Mouse (Mus musculus): ENCODE measurements at regions not wholly inside any gene's neighbourhood (a gene's known extent, or its start where the extent isn't known, plus 50 kb on each side); places are given as distances from the start of the nearest gene placed in this dataset.
"Not testable (repeated sequence)": the region's sequence is repeated elsewhere in the genome, so short reads cannot be mapped to it uniquely, and the experiment has no call there.

- H3K27me3 ChIP-seq = no peaks in the 10 kb centered on the region
- no peaks in the 10 kb centered on the region for H3K36me3 ChIP-seq
- H3K4me3 ChIP-seq = no peak overlapping the region
- no peak overlapping the region for H3K27ac ChIP-seq
- no peaks in the 10 kb centered on the region for H3K4me1 ChIP-seq
- ATAC-seq (ENCODE audit: low FRiP score, low read depth) = no peak
- 91% methylated on average over 1 of the region's 1 CpGs for WGBS
- no peak overlapping the region for H3K9ac ChIP-seq
- no peak overlapping the region for H3K4me2 ChIP-seq (replicated peaks)
- no peaks in the 10 kb centered on the region for H3K9me3 ChIP-seq
Observed at GRCm38 (mm10) chr13:7967886-7968285, 234.8 kb upstream of the Adarb2 start.

GRCm38 (mm10) chr13:7994198-7994597 lies 208.5 kb upstream of the Adarb2 start:
- no peaks in the 10 kb centered on the region for H3K36me3 ChIP-seq
- ATAC-seq (ENCODE audit: low FRiP score, low read depth) = peak; percentile 61
- H3K4me3 ChIP-seq = no peak overlapping the region
- H3K27ac ChIP-seq = no peak overlapping the region
- H3K27me3 ChIP-seq = no peaks in the 10 kb centered on the region
- no peaks in the 10 kb centered on the region for H3K4me1 ChIP-seq
- H3K9ac ChIP-seq = no peak overlapping the region
- H3K9me3 ChIP-seq = no peaks in the 10 kb centered on the region
- 45% methylated on average over 5 of the region's 5 CpGs for WGBS
- no peak overlapping the region for H3K4me2 ChIP-seq (replicated peaks)

- H3K4me3 ChIP-seq; H3K36me3 ChIP-seq; ATAC-seq (ENCODE audit: low FRiP score, low read depth); H3K4me1 ChIP-seq; H3K9me3 ChIP-seq; H3K4me2 ChIP-seq (replicated peaks); H3K27ac ChIP-seq; H3K9ac ChIP-seq; H3K27me3 ChIP-seq: not testable (repeated sequence)
- WGBS = 71% methylated on average over 4 of the region's 4 CpGs
Observed at GRCm38 (mm10) chr13:8030096-8030495, 172.6 kb upstream of the Adarb2 start.

- ATAC-seq (ENCODE audit: low FRiP score, low read depth) = peak; percentile 93
- H3K4me3 ChIP-seq = no peak overlapping the region
- H3K27me3 ChIP-seq = no peaks in the 10 kb centered on the region
- 35% methylated on average over 3 of the region's 3 CpGs for WGBS
- H3K4me1 ChIP-seq = no peaks in the 10 kb centered on the region
- no peak overlapping the region for H3K4me2 ChIP-seq (replicated peaks)
- no peaks in the 10 kb centered on the region for H3K36me3 ChIP-seq
- no peak overlapping the region for H3K9ac ChIP-seq
- no peaks in the 10 kb centered on the region for H3K9me3 ChIP-seq
- no peak overlapping the region; the same call in 1 of the 2 replicates for H3K27ac ChIP-seq
Observed at GRCm38 (mm10) chr13:8050930-8051495, 151.7 kb upstream of the Adarb2 start.

- Histone ChIP-seq H3K9me3 (no peaks in the 10 kb centered on the region), H3K36me3 (no peaks in the 10 kb centered on the region), H3K4me3 (no peak overlapping the region), H3K27ac (no peak overlapping the region), H3K4me2 (replicated peaks) (no peak overlapping the region), H3K4me1 (no peaks in the 10 kb centered on the region), H3K27me3 (no peaks in the 10 kb centered on the region), H3K9ac (no peak overlapping the region)
- ATAC-seq (ENCODE audit: low FRiP score, low read depth) = no peak
- WGBS = 60% methylated on average over 4 of the region's 4 CpGs
Observed at GRCm38 (mm10) chr13:8056122-8056818, 146.4 kb upstream of the Adarb2 start.

GRCm38 (mm10) chr13:8087154-8087553 lies 115.5 kb upstream of the Adarb2 start:
- ATAC-seq (ENCODE audit: low FRiP score, low read depth) = no peak
- Histone ChIP-seq H3K27me3 (no peaks in the 10 kb centered on the region), H3K9ac (no peak overlapping the region), H3K27ac (no peak overlapping the region), H3K9me3 (no peaks in the 10 kb centered on the region), H3K4me1 (no peaks in the 10 kb centered on the region), H3K36me3 (no peaks in the 10 kb centered on the region), H3K4me3 (no peak overlapping the region), H3K4me2 (replicated peaks) (no peak overlapping the region)
- 76% methylated on average over 2 of the region's 2 CpGs for WGBS

GRCm38 (mm10) chr13:8089519-8089918 lies 113.1 kb upstream of the Adarb2 start:
- H3K9ac ChIP-seq = no peak overlapping the region
- no peaks in the 10 kb centered on the region for H3K4me1 ChIP-seq
- H3K9me3 ChIP-seq = no peaks in the 10 kb centered on the region
- whole genome bisulfite sequencing = 79% methylated on average over 4 of the region's 4 CpGs
- H3K36me3 ChIP-seq = no peaks in the 10 kb centered on the region
- no peaks in the 10 kb centered on the region for H3K27me3 ChIP-seq
- H3K4me3 ChIP-seq = no peak overlapping the region
- H3K4me2 ChIP-seq (replicated peaks) = no peak overlapping the region
- H3K27ac ChIP-seq = no peak overlapping the region
- ATAC-seq (ENCODE audit: low FRiP score, low read depth) = no peak

- H3K36me3 ChIP-seq = no peaks in the 10 kb centered on the region
- H3K4me2 ChIP-seq (replicated peaks) = no peak overlapping the region
- no peaks in the 10 kb centered on the region for H3K27me3 ChIP-seq
- H3K27ac ChIP-seq = no peak overlapping the region
- H3K4me3 ChIP-seq = no peak overlapping the region
- no peak overlapping the region for H3K9ac ChIP-seq
- H3K4me1 ChIP-seq = peaks cover 12% of the 10 kb centered on the region
- WGBS = 43% methylated on average over 5 of the region's 5 CpGs
- H3K9me3 ChIP-seq = no peaks in the 10 kb centered on the region
- no peak for ATAC-seq (ENCODE audit: low FRiP score, low read depth)
Observed at GRCm38 (mm10) chr13:8108701-8109100, 94.0 kb upstream of the Adarb2 start.

- H3K4me2 ChIP-seq (replicated peaks) = no peak overlapping the region
- no peaks in the 10 kb centered on the region for H3K9me3 ChIP-seq
- no peak overlapping the region for H3K4me3 ChIP-seq
- H3K27me3 ChIP-seq = no peaks in the 10 kb centered on the region
- no peaks in the 10 kb centered on the region for H3K36me3 ChIP-seq
- 19% methylated on average over 1 of the region's 1 CpGs for WGBS
- H3K9ac ChIP-seq = no peak overlapping the region
- H3K4me1 ChIP-seq = peaks cover 12% of the 10 kb centered on the region
- no peak overlapping the region for H3K27ac ChIP-seq
- peak; percentile 74 for ATAC-seq (ENCODE audit: low FRiP score, low read depth)
Observed at GRCm38 (mm10) chr13:8112953-8113352, 89.7 kb upstream of the Adarb2 start.

- Histone ChIP-seq H3K9ac (no peak overlapping the region), H3K9me3 (no peaks in the 10 kb centered on the region), H3K4me1 (no peaks in the 10 kb centered on the region), H3K27me3 (no peaks in the 10 kb centered on the region), H3K36me3 (no peaks in the 10 kb centered on the region), H3K27ac (no peak overlapping the region), H3K4me2 (replicated peaks) (no peak overlapping the region), H3K4me3 (no peak overlapping the region)
- 47% methylated on average over 5 of the region's 5 CpGs for WGBS
- ATAC-seq (ENCODE audit: low FRiP score, low read depth) = no peak
Observed at GRCm38 (mm10) chr13:8119013-8119412, 83.7 kb upstream of the Adarb2 start.

GRCm38 (mm10) chr13:8119986-8120385 lies 82.7 kb upstream of the Adarb2 start:
- H3K4me1 ChIP-seq = no peaks in the 10 kb centered on the region
- H3K27ac ChIP-seq = no peak overlapping the region
- H3K4me3 ChIP-seq = no peak overlapping the region
- 69% methylated on average over 2 of the region's 2 CpGs for WGBS
- no peaks in the 10 kb centered on the region for H3K27me3 ChIP-seq
- no peak overlapping the region for H3K9ac ChIP-seq
- H3K4me2 ChIP-seq (replicated peaks) = no peak overlapping the region
- no peaks in the 10 kb centered on the region for H3K9me3 ChIP-seq
- no peak for ATAC-seq (ENCODE audit: low FRiP score, low read depth)
- no peaks in the 10 kb centered on the region for H3K36me3 ChIP-seq

GRCm38 (mm10) chr13:8134764-8135163 lies 67.9 kb upstream of the Adarb2 start:
- Histone ChIP-seq H3K9me3 (no peaks in the 10 kb centered on the region), H3K4me1 (no peaks in the 10 kb centered on the region), H3K27me3 (no peaks in the 10 kb centered on the region), H3K4me2 (replicated peaks) (no peak overlapping the region), H3K36me3 (no peaks in the 10 kb centered on the region), H3K27ac (no peak overlapping the region), H3K4me3 (no peak overlapping the region), H3K9ac (no peak overlapping the region)
- 84% methylated on average over 2 of the region's 2 CpGs for WGBS
- ATAC-seq (ENCODE audit: low FRiP score, low read depth) = no peak

- Histone ChIP-seq H3K4me3 (no peak overlapping the region), H3K9ac (no peak overlapping the region), H3K36me3 (no peaks in the 10 kb centered on the region), H3K27ac (no peak overlapping the region), H3K4me2 (replicated peaks) (no peak overlapping the region), H3K4me1 (no peaks in the 10 kb centered on the region), H3K27me3 (no peaks in the 10 kb centered on the region), H3K9me3 (no peaks in the 10 kb centered on the region)
- WGBS = 63% methylated on average over 1 of the region's 1 CpGs
- no peak for ATAC-seq (ENCODE audit: low FRiP score, low read depth)
Observed at GRCm38 (mm10) chr13:8139396-8139795, 63.3 kb upstream of the Adarb2 start.

Data from limb, embryonic 13.5 days (tissue).